Mouse (Mus musculus) left cerebral cortex, postnatal 4 days (tissue): Measurements from ENCODE around the gene Bcl7a. TPM values are rescaled to one million over a fixed set of nuclear protein-coding genes. Genes with fewer than 3 reads are reported as not detected.

Experiments
- DNase-seq: peaks from one replicate; pipeline ENCODE4 v3.0.0-alpha.2; 2022
- intact Hi-C: fragments of 180-260 bp; cut with DNase I; formaldehyde crosslinking; loops from one replicate; pipeline ENCODE4 v1.15.1; 2025
- total RNA-seq, 2 experiments: library from RNA; stranded (reverse); gene quantifications; 2 replicates each; pipeline ENCODE4 v1.2.3; 2021

Gene Bcl7a
- total RNA-seq, 2 experiments from 2014 or later, result 95.1 to 98.4 TPM

DNA sequence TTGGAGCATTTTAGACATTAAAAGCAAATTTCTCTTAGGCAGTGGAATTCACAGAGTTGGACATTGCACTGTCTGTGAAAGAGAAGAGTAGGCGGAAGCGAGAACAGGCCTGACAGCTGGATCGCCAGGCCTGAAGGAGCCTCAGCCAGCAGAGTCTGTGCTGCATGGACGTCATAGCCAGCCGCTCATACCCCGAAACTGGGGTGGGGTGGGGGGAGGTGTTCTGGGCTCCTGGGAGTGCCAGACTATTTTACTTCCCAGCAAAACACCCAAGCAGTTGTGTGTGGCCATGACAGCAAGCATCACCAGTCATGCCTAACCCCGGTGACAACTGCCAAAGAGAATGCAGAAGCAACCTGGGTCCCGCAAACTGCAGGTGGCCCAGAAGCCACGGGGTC lies 16.9 kb upstream of the Bcl7a start:
- intact Hi-C loops, result no loop called here
- DNase-seq, result no peak

DNA sequence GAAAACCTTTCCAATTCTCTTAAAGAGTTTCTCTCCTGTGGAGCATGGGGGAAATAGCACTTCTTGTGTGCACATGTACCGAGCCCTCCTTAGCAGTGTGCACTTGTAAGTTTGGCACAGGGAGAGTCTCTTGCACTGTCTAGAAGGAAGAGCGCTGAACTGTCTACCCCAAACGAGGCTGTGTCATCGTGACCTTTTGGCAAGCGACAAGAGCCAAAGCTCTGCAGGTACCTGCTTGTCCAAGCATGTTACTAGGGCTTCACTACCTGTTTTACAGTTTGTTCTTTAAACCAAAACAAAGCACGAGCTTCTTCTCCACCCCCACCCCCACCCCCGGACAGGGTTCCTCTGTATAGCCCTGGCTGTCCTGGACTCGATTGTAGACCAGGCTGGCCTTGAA lies 15.9 kb upstream of the Bcl7a start:
- DNase-seq, result no peak
- intact Hi-C loops, result no loop called here

DNA sequence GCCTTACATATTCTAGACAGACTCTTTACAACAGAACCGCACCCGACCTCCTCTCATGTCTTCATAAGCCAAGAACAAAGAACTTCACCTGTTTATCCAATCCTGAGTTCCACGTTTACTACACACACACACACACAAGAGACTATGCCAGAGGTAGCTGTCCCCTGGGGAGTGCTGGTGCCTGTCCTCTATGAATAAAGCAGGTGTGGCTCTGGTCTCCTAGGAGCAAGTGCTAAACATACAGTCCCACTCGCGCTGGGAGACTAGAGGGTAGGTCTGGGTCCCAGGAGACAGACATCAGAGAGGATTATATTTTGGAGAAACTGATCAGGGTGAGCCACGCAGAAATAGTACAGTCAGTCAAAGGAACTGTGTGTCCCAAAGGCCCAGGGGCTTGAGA lies 10.1 kb upstream of the Bcl7a start:
- intact Hi-C loops, result no loop called here
- DNase-seq, result no peak

DNA sequence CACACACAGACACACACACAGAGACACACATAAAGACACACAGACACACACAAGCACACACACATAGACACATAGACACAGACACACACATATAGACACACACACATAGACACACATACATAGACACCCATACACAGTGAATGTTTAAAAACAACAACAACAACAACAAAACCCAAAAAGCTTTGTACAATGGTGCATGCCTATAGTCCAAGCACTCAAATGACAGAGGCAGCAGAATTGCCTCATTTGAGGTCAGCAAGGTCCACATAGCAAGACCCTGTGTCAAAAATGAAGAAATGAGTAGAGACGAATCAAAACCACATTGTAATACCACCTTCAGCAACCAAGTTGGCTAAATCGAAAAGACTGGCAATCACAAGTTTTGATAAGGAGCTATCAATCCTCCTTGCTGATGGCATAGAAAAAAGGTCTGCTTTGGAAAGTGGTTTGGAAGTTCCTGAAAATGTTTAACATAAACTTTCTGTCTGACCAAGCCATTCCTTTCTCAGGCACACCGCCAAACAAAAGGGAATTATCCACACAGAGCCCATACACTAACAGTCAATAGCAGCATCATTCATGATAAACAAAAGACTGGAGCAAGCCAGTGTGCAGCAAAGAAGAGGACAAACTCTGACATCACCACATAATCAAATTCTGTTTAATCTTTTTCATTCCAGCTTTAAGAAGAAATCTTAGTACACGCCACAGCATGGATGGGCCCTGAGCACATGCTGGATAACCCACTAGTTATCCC lies 7.3 kb upstream of the Bcl7a start:
- no peak for DNase-seq

DNA sequence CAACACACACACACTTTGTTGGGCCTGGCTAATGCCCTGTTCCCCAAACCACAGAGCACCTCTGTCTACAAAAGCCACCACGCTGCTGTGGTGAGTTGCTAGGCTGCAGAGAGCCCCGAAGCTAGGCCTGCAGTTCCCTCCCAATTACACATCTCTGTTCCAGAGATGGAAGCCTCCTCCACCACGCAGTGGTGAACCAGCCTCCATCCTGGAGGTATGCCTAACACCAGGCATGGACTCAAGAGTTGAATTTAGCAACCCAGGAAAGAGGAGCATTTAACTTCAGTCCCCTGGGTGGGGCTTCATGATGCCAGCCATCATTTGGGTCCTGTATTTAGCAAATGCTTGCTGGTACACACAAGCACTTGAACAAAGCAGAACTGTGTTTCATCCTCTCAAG lies 5.2 kb upstream of the Bcl7a start:
- DNase-seq, result no peak
- intact Hi-C loops, result no loop called here

More for the DNA sequence above, 7.3 kb upstream of the Bcl7a start:
- intact Hi-C loops, result no loop called here

DNA sequence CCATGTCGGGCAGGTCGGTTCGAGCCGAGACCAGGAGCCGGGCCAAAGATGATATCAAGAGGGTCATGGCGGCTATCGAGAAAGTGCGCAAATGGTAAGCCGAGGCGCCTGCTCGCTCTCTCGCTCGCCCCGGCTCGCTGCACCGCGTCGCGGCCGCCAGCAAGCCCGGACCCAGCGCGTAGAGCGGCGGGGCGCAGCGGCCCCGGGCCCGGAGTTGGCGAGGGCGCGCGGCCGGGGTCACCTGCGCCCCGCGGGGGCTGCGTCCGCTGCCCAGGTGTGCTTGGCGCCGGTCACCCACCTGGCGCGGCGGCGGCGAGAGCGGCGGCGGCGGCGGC lies 961 bp downstream of the Bcl7a start:
- DNase-seq, result no peak
- intact Hi-C loops, result loop anchor here (10.0 kb wide), 2 partner anchors 60 to 90 kb away; partner anchors contain the start of gene Wdr66

DNA sequence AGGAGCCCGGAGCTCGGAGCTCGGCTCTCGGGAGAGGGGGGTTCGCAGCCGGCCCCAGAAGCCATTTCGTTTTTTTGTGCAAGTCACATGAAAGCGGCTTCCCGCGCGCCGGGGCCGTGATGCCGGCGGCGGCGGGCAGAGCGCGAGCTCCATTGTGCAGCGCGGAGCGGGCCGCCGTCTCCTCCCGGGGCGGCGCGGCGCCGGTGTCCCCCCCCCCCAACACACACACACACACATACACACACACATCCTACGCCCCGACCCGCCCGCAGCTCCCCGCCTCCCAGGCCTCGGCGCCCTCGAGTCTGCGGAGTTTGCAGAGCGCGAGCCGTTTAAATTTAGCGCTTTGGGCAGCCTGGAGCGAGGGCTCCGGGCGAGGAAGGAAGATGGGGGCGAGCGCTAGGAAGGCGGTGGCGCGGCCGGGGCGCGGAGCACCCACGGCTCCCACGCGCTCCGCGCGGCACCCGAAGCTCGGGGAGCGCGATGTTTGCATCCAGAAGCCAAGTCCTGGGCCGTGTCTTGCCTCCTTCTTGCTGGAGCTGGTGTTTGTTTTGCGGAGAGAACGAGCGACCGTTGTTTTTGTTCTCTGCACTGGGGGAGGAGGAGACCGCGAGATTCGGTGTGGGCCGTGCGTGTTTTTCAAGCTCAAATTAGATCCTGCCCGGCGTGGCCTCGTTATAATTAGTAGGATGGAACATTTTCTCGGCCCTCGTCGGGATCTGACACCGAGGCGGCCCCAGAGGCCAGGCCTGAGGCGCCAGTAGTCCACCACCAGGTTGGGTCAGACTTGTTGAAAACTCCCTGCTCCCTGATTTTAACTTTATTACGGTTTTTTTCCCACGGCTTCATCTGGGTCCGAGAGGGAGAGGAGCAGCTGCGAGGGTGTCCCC lies 1.6 kb downstream of the Bcl7a start:
- peak; percentile 57 for DNase-seq
- intact Hi-C loops, result loop anchor here (10.0 kb wide), 2 partner anchors 60 to 90 kb away; partner anchors contain the start of gene Wdr66

DNA sequence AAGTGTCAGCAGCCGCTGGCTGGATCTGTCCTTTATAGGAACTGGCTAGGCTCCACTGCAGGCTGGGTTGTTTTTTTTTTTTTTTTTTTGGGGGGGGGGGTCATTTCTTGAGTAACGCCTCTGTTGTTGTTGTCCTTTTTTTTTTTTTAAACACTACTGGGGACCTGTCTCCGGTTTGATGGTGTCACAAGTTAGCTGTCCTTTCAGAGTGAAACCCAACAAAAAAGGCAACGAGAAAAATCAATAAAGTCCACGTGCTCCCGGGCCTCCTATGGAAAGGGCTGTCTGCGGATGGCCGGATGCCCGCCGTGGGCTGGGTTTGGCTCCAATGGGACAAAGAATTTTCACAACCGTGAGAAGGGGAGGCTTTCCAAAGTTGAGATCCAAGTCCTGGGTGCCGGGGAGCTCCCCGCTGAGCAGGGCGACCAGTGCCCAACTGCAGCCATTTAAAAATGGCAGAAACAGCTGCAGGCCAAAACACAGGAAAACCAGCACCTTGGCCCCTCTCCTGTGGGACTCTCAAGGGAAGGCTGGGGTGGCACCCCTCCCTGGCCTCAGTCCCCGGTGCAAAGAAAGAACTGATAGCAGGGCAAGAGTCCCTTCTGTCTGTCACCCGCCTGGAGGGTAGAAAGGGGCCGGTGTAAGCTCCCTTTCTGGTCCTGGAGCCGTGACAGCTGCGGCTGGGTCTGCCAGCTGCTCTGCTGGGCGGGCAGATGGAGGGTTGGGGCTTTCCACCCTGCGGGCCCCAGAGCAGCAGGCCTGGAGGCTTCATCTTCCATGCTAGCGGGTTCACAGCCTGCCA lies 2.4 kb downstream of the Bcl7a start:
- intact Hi-C loops, result loop anchor here (10.0 kb wide), 2 partner anchors 61 to 91 kb away; partner anchors contain the start of gene Wdr66
- peak; percentile 96 for DNase-seq

DNA sequence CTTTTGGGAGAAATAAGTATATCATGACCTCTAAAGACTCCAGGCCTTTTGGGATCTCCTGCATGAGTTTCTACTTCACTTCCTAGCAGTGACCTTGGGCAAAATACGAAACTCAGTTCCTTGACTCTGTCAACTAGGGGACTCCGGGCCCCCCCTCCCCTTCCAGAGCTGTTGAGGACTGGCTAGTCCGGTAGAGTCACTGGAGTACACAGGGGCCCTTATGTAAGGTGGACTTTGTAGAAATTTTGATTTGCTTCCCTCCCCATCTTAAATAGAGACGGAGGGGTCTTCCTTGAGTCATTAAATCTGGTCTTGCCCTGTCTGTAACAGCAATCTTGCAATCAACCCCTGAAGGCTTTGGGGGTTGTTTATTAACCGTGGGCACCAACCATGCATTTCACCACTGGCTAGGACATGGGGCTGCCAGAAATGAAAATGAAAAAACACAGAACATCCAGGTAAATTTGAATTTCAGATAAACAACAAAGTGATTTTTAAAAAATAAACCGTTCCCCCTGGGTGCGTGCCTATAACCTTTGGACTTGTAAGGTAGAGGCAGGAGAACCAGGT lies 3.2 kb downstream of the Bcl7a start:
- no peak for DNase-seq
- intact Hi-C loops, result loop anchor here (10.0 kb wide), 2 partner anchors 62 to 92 kb away; partner anchors contain the start of gene Wdr66

DNA sequence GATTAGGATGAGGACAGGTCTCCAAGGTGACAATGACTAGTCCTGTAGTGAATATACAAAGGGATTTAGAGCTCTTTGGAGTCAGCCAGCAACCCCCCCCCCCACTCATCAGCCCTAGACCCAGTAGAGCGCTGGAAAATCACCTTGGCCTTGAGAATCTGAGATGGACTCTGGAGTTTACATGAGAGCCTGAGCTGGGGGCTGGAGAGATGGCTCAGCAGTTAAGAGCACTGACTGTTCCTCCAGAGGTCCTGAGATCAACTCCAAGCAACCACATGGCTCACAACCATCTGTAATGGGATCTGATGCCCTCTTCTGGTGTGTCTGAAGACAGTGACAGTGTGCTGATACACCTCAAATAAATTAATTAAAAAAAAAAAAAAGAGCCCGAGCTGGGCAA lies 4.4 kb downstream of the Bcl7a start:
- intact Hi-C loops, result loop anchor here (10.0 kb wide), 2 partner anchors 63 to 93 kb away; partner anchors contain the start of gene Wdr66

DNA sequence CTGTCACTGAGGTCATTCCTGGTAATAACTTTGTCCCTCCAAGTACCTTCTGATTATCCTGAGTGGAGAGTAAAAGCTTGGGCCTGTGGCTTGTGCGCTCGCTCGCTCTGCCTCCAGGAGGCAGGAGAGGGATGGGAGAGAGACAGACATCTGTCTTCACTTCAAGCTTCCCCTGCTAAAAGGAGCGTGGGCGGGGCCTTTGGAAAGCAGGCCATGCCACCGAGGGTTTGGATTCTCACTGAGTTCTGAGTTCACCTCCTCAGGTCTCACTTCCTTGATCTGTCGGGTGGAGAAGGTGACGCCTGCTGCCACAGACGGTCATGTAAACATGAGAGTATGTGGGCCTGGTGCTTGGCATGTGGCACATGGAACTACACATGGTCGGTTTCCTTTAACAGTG lies 6.8 kb downstream of the Bcl7a start:
- intact Hi-C loops, result no loop called here
- peak; percentile 41 for DNase-seq

More for the DNA sequence above, 4.4 kb downstream of the Bcl7a start:
- DNase-seq, result no peak

DNA sequence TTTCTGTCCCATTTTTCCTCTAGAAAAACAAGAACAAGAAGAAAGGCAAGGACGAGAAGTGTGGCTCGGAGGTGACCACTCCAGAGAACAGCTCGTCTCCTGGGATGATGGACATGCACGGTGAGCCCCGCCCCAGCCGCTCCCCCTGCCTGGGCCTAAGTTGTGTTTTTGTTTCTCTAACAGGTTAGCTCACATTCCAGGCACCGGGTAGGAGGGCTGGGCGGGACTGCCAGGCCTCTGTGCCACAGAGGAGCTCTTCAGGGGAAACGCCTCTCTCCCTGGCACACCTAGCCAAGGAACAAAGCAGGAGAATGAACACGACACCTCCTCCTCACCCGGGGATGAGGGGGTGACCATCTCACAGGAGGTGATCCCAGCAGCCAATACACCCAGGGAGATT lies 12.3 kb downstream of the Bcl7a start:
- intact Hi-C loops, result no loop called here
- DNase-seq, result no peak

DNA sequence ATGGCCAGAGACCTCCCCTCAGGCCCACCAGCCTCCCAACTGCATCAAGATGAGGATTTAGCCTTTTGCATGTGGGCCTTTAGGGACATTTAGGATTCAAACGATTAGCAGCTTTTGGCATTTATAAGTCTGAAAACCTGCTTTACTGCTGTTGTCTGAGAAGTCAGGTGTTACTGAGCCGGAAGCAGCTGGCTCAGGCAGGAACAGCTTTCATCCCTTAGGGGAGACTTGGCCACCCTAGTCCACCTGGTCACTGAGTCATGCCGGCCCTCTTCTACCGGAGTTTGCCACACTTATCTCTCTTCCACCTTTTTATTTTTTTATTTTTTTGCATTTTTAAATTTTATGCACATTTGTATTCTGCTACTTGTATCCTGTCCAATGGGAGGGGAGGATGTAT lies 13.6 kb downstream of the Bcl7a start:
- DNase-seq, result no peak
- intact Hi-C loops, result no loop called here

DNA sequence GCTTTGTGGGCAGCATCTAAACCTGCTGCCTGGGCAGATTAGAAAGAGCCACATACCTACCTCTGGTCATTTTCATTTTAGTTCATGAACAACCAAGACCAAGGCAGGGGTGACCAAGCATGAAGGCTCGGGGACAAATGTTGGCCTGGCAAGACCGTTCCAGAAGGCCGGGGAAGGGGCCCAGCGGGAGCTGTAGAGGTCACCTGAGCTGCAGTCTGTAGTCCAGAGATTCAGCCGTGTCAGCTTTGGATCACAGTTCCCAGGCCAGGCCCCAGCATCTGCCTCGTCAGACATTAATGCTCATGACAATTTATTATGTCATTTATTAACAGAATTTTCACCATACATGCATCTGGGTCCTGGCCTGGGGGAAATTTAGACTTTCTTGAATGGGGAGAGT lies 15.8 kb downstream of the Bcl7a start:
- intact Hi-C loops, result no loop called here

DNA sequence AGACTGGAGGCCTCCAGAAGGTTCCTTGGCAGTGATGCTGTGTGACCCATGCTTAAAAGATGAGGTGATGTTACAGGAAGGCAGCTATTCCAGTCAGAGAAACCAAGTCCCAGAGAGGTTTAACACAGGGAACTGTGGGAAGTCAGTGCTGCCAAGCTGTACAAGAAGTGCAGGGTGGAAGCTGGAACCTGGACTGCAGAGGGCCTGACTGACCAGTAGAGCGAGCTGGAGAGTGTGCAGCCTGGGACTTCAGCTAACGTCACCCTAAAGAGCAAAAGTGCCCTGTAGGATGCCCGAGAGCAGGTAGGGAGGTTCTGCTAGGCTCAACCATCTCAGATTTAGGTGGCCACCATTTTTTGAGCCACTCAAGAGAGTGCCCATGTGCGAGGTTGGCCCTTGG lies 19.3 kb downstream of the Bcl7a start:
- DNase-seq, result no peak
- intact Hi-C loops, result no loop called here

More for the DNA sequence above, 15.8 kb downstream of the Bcl7a start:
- DNase-seq, result no peak

DNA sequence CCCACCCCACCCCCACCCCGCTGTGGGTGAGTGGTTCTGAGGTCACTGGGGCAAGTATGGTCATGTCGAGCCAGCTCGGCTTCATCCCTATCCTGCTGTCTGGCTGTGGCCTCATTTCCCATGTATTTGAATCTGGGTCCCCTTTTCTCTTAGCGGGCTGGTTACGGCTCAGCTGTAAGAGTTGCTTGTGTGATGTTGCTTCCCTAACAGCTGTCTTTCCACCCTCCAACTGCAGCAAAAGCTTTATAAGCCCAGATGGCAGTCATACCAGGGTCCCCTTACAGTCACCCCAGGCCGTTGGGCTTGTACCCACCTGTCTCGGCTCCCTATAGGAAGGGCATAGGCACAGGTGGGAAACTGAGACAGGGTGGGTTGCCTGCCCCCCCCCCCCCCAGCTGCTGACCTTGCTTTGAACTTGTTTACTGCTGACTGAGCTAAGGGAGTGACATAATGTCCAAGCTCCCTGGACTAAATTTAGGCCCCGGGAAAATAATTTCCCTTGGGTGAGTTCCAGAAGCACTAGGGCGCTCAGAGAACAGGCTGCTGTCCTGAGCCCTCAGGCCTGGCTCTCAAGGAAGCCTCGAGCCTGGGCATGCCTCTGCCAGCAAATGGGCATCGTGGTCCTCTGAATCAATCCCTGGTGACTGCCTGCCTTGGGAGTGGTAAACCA lies 20.8 kb downstream of the Bcl7a start:
- intact Hi-C loops, result no loop called here
- DNase-seq, result no peak

DNA sequence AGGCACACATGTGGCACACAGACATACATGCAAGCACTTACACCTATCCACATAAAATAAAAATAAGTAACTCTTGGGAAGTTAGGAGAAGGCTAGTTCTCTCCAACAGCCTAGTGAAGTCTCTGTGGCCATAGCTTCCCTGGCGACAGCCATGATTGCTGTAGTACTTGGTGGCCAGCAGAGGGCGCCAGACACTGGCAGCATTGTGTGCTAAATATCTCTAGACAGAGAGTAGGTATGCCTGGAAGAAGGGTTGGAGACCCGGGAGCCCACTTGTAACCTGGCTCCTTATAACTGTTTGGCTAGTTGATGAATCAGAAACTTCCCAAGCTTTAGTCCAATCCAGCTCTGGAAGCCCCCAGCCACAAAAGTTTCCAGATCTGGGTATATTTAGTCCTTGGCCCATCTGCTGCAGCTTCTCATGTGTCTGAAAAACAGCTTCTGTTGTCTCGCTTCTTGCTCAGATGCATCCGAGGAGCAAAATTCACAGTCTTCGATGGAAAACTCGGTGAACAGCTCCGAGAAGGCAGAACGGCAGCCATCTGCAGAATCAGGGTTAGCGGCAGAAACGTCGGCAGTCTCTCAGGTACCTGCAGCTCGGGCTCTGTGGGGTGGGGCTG lies 25.3 kb downstream of the Bcl7a start:
- peak; percentile 50 for DNase-seq
- intact Hi-C loops, result no loop called here

DNA sequence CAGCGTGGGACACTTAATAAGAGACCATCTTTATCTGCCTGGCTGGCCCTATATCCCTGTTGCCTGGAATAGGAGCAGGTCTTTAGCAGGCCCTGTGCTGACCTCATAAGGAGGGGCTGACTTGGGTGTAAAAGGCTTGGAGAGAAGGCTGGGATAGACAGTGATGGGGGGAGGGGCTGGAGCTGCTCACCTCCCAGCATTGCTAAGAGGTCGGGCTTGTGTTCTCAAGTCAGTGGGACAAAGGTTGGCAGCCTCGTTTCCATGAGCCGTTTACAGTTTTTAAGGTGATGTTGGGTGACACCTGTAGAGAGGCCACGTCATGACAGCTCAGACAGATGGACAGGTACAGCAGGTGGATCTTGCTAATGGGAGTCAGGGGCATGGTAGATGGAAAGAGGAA lies 26.4 kb downstream of the Bcl7a start:
- no peak for DNase-seq
- intact Hi-C loops, result loop anchor here (10.0 kb wide), 1 partner anchor 135 kb away; no protein-coding TSS in a partner anchor

DNA sequence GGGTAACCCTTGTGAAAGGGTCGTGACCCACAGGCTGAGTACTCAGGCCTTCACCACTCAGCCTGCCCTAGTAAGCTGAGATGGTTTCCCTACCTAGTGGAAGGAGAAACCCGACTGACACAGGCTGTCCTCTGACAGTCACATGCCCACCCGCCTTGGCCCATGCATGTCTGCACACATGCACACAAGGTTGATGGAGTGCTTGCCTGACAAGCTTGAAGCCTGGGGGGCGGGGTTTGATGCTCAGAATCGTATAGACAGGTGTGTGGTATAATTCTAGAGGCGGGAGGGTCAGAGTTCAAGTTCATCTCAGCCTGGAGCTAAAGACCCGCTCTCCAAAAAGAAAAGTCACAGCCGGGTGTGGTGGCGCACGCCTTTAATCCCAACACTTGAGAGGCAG lies 31.6 kb downstream of the Bcl7a start:
- no peak for DNase-seq
- intact Hi-C loops, result loop anchor here (5.0 to 10.0 kb wide), 2 partner anchors 67 to 130 kb away; no protein-coding TSS in a partner anchor
